Mouse (Mus musculus) kidney, embryonic 14.5 days (tissue): ENCODE measurements around the gene Grap. TPM values are rescaled to one million over a fixed set of nuclear protein-coding genes. Genes with fewer than 3 reads are reported as not detected.

ENCODE experiments used
- ATAC-seq: fragments of 200-750 bp; cut with Nextera tagmentation; 2 replicates; pipeline ENCODE4 v1.8.0; 2017; ENCODE audit warnings: moderate number of reproducible peaks, mild to moderate bottlenecking, moderate TSS enrichment, moderate library complexity; ENCODE audit not compliant: low FRiP score, low TSS enrichment
- H3K27ac ChIP-seq: fragments of 300-500 bp; sonication (generic); 2 replicates; pipeline ENCODE4 v1.5.1; 2014; ENCODE audit warnings: low read depth, mild to moderate bottlenecking, low read length, moderate library complexity, mixed read lengths
- H3K27me3 ChIP-seq: fragments of 300-500 bp; sonication (generic); 2 replicates; pipeline ENCODE4 v1.6.1; 2014; ENCODE audit warnings: mild to moderate bottlenecking, low read length; ENCODE audit not compliant: control insufficient read depth, insufficient read depth
- H3K36me3 ChIP-seq: fragments of 300-500 bp; sonication (generic); 2 replicates; pipeline ENCODE4 v1.6.1; 2014; ENCODE audit warnings: low read length, mixed read lengths; ENCODE audit not compliant: control insufficient read depth, insufficient read depth
- H3K4me1 ChIP-seq: fragments of 300-500 bp; sonication (generic); 2 replicates; pipeline ENCODE4 v1.6.1; 2014; ENCODE audit warnings: low read length, mixed read lengths; ENCODE audit not compliant: control insufficient read depth, insufficient read depth
- H3K4me2 ChIP-seq: fragments of 300-500 bp; sonication (generic); replicated peaks from 2 replicates; pipeline ENCODE4 v1.6.1; 2014; ENCODE audit warnings: low read depth, mild to moderate bottlenecking, low read length
- H3K4me3 ChIP-seq: fragments of 300-500 bp; sonication (generic); 2 replicates; pipeline ENCODE4 v1.5.1; 2014; ENCODE audit warnings: mild to moderate bottlenecking, low read length
- H3K9ac ChIP-seq: fragments of 300-500 bp; sonication (generic); 2 replicates; pipeline ENCODE4 v1.6.1; 2014; ENCODE audit warnings: low read depth, mild to moderate bottlenecking, low read length, moderate library complexity
- H3K9me3 ChIP-seq: fragments of 300-500 bp; sonication (generic); 2 replicates; pipeline ENCODE4 v1.6.1; 2016; ENCODE audit warnings: low read length; ENCODE audit not compliant: control insufficient read depth
- WGBS: fragments of 180-500 bp; shearing (Covaris S2); extraction: QIAGEN DNeasy Blood & Tissue Kit; methylation state at CpG from one replicate; pipeline ENCODE4 v1.1.7; 2014; 5-methylcytosine and 5-hydroxymethylcytosine counted together
- polyA plus RNA-seq: library from polyadenylated mRNA; unstranded; fragments of >200 nt; fragmentation: Nextera tagmentation; extraction: Ambion mirVana; gene quantifications from 2 replicates; pipeline ENCODE4 v1.2.1, GENCODE M21; 2014

Gene Grap
- polyA plus RNA-seq, 1 experiment from 2014 or later, result 8.6 TPM

DNA sequence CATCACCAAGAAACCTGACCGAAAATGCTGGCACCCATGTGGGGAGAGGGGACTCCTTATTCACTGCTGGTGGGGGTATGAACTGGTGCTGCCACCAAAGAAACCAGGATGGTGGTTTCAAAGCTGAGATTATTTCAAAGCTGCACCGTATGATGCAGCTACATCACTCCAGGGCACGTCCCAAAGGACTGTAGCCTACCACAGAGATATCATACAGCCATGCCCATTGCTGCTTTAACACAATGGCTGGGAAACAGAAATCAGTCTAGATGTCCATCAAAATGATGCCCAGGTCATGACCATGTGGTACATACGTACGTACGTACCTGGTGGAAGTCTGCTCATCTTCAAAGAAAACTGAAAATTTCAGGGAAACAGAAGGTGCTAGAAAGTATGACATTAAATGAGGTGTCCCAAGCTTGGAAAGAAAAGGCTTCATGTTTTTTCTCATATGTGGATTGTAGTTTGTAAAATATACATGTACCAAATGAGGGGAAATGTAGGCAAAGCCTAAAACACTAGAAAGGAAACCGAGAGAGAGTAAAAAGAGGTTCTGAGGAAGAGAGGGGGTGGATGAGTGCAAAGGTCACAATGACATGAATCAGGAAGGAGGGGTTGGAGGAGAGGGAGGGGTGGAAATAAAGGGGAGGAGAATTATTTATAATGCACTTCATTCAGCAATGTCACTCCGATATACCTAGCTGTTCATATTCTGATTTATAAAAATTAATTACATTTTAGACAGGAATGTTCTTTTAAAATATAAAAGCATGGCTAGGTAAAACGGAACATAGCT, 2.4 kb upstream of the Grap start:
- Histone ChIP-seq H3K36me3 (no peaks in the 10 kb centered on the region), H3K4me3 (no peak overlapping the region), H3K4me2 (no peak overlapping the region), H3K27me3 (no peaks in the 10 kb centered on the region), H3K4me1 (no peaks in the 10 kb centered on the region), H3K27ac (no peak overlapping the region), H3K9me3 (no peaks in the 10 kb centered on the region), H3K9ac (no peak overlapping the region)
- no peak for ATAC-seq
- WGBS, result 82% methylated on average over 9 of the region's 9 CpGs

DNA sequence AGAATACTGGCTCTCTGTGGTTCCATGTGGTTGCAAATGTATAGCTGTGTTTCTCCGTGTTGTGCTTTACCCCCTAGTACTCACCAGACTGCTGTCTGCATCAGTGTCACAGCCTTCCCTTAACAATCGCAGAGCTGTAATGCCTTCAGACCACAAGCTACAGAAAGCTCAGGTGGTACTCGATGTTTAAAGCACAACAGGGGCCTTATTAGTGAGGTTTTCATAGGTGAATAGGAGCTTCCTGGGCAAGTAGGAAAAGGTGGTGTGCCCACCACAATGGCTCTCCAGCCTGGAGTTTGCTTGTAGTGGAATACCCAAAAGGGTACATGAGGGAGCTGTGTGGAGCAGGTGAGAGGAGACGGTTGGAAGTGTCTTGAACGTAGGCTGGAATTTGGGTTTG, 849 bp upstream of the Grap start:
- Histone ChIP-seq H3K36me3 (no peaks in the 10 kb centered on the region), H3K27ac (no peak overlapping the region), H3K27me3 (no peaks in the 10 kb centered on the region), H3K4me3 (no peak overlapping the region), H3K9me3 (no peaks in the 10 kb centered on the region), H3K4me2 (no peak overlapping the region), H3K9ac (no peak overlapping the region), H3K4me1 (no peaks in the 10 kb centered on the region)
- 92% methylated on average over 5 of the region's 5 CpGs for WGBS
- no peak for ATAC-seq

DNA sequence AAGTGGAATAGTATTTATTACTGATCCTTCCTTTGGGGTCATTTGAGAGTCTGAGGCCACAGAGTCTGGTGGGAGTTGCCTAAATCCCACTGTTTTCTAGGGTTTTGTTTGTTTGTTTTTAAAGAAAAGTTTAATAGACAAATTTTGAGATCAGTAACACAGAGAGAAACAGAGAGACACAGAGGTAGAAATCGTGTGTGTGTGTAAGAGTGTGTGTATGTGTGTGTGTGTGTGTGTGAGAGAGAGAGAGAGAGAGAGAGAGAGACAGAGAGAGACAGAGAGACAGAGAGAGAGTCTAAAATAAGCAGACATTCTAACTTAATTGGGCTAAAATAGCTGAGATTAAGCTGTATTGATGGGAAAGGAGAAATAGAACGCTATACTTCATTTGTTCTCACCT, 503 bp downstream of the Grap start:
- no peaks in the 10 kb centered on the region for H3K9me3 ChIP-seq
- H3K4me2 ChIP-seq, result 0 out of 2 replicates have a peak overlapping the region, but pooled peaks have one; percentile 21
- no peaks in the 10 kb centered on the region for H3K27me3 ChIP-seq
- no peaks in the 10 kb centered on the region for H3K36me3 ChIP-seq
- no peaks in the 10 kb centered on the region for H3K4me1 ChIP-seq
- WGBS, result 83% methylated on average over 2 of the region's 2 CpGs
- no peak for ATAC-seq
- H3K27ac ChIP-seq, result no peak overlapping the region
- no peak overlapping the region for H3K9ac ChIP-seq
- H3K4me3 ChIP-seq, result peak overlapping the region; percentile 15; the same call in 1 of the 2 replicates

DNA sequence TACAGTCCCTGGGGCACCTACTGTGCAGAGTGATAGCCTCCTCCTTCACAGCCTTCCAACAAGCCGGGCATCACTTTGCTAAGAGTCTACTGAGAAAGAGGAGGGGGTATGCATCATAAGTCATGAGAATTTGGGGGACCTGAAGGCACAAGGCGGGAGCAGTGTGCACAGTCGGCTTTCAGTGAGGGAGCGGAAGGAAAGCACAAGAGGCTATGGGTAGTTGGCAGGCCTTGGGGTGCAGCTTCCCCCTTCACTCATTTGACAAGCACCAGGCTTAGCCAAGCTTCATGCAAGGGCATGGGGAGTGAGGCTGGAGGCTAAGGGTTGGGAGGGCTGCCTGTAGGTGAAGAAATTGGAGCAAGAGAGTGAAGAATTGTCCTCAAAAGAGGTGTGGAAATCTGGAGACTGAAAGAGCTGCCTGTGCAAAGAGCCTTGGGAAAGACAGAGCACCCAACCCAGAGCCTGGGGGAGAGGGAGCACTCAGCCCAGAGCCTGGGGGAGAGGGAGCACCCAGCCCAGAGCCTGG, 1.8 kb downstream of the Grap start:
- no peak overlapping the region for H3K4me3 ChIP-seq
- no peak overlapping the region for H3K9ac ChIP-seq
- no peaks in the 10 kb centered on the region for H3K27me3 ChIP-seq
- WGBS, result 89% methylated on average over 4 of the region's 4 CpGs
- H3K9me3 ChIP-seq, result no peaks in the 10 kb centered on the region
- H3K4me1 ChIP-seq, result no peaks in the 10 kb centered on the region
- no peak overlapping the region for H3K27ac ChIP-seq
- no peak for ATAC-seq
- no peaks in the 10 kb centered on the region for H3K36me3 ChIP-seq
- no peak overlapping the region for H3K4me2 ChIP-seq

DNA sequence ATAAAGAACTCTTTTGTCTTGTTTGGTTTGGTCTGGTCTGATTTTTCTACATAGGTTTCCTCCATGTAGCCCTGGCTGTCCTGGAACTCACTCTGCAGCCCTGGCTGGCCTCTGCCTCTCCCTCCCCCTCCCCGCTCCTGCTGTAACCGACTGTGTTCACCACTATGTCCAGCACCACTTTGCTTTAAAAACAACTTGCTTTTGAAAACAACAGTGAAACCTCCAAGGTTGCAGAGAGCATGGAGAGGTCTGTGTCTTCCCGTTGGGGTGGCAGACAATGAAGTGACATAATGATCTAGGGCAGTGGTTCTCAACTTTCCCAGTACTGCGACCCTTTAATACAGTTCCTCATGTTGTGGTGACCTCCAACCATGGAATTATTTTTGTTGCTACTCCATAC, 2.6 kb downstream of the Grap start:
- Histone ChIP-seq H3K27ac (no peak overlapping the region), H3K9ac (no peak overlapping the region), H3K4me1 (no peaks in the 10 kb centered on the region), H3K4me2 (no peak overlapping the region), H3K4me3 (no peak overlapping the region), H3K36me3 (no peaks in the 10 kb centered on the region), H3K27me3 (no peaks in the 10 kb centered on the region), H3K9me3 (no peaks in the 10 kb centered on the region)
- ATAC-seq, result no peak
- 38% methylated on average over 4 of the region's 4 CpGs for WGBS

DNA sequence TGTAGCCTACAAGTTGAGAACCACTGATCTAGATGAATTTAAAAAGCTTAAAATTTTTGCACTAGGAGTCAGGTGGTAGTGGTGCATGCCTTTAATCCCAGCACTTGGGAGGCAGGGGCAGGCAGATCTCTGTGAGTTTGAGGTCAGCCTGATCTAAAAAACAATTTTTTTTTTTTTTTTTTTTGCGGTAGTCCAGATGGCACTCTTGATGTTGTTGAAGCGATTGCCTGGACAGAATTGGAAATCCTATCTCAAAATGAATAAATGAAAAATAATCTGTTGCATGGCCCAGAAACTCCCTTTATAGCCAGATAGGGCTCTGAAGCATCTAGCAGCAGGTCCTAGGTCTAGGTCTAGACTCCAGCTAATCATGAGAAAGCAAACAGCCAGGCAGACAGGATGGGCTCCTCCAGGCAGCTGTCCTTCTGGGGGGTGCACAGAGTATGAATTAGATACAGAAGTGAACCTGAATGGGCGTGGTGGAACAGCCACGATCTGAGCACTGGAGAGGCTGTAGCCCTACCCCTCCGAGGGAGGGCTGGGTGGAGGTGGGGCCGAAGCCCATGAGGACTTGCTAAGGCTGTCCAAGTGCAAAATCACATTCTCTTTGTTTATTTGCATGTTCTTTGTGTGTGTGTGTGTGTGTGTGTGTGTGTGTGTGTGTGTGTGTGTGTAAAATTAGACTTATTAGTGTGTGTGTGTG, 3.2 kb downstream of the Grap start:
- no peak for ATAC-seq

DNA sequence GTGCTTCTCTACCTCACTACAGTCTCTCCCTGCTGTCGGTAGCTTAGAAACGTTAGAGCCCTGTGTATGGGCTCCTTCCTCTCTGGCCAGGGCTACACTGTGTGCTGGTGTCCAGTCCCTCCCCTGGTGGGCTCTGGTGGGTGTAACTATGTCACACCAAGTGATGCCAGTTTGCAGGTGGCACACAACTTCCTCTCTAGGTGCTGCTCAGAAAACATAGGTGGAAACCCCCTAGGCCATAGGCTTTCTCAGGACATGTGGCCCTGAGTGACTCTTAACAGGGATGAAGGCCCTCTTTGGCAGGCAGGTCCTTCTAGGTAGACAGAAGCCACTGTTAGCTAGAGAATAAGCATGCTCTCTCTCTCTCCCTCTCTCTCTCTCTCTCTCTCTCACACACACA, 4.4 kb downstream of the Grap start:
- Histone ChIP-seq H3K4me2 (no peak overlapping the region), H3K9ac (no peak overlapping the region), H3K4me3 (no peak overlapping the region), H3K9me3 (no peaks in the 10 kb centered on the region), H3K4me1 (no peaks in the 10 kb centered on the region), H3K27ac (no peak overlapping the region), H3K27me3 (no peaks in the 10 kb centered on the region), H3K36me3 (no peaks in the 10 kb centered on the region)
- 72% methylated on average over 2 of the region's 2 CpGs for WGBS
- no peak for ATAC-seq

More for the DNA sequence above, 3.2 kb downstream of the Grap start:
- no peaks in the 10 kb centered on the region for H3K4me1 ChIP-seq
- no peak overlapping the region for H3K27ac ChIP-seq
- no peak overlapping the region for H3K9ac ChIP-seq
- H3K36me3 ChIP-seq, result no peaks in the 10 kb centered on the region
- no peak overlapping the region for H3K4me2 ChIP-seq
- no peaks in the 10 kb centered on the region for H3K27me3 ChIP-seq
- H3K9me3 ChIP-seq, result no peaks in the 10 kb centered on the region
- H3K4me3 ChIP-seq, result no peak overlapping the region
- 71% methylated on average over 6 of the region's 6 CpGs for WGBS

DNA sequence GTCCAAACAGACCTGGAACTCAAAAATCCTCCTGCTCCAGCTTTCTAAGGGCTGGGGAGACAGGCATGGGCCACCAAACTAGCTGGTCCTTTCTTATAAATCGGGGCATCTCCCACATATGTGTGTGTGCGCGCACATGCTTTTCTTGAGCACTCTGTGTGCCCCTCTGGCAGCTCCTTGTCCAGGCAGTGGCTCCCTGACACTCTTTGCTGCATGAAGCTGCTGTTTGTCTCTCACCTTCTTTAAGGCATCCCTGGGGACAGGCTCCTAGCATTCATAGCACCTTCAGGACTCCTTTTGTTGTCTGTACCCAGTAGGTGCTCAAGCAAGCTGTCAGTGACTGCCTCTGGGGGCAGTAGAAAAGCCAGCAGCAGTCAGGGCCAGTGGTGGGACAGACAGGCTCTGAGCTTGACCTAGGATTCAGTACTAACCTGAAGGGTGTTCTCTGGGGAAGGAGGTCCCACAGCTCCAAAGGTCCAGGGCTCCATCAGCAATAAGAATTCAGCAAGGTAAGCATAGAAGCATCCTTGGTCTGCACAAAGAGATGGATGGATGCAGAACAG, 5.4 kb downstream of the Grap start:
- no peaks in the 10 kb centered on the region for H3K36me3 ChIP-seq
- ATAC-seq, result no peak
- H3K4me1 ChIP-seq, result no peaks in the 10 kb centered on the region
- no peak overlapping the region for H3K9ac ChIP-seq
- H3K4me2 ChIP-seq, result no peak overlapping the region
- no peaks in the 10 kb centered on the region for H3K9me3 ChIP-seq
- H3K4me3 ChIP-seq, result no peak overlapping the region
- H3K27me3 ChIP-seq, result no peaks in the 10 kb centered on the region
- WGBS, result 87% methylated on average over 3 of the region's 3 CpGs
- H3K27ac ChIP-seq, result no peak overlapping the region
